Mouse (Mus musculus) heart, postnatal 0 days (tissue): ENCODE measurements around the gene Phlpp2.

ENCODE experiments used
- CTCF ChIP-seq: IDR thresholded peaks from 2 replicates; pipeline ENCODE4 v1.5.1; 2016; ENCODE audit warnings: antibody characterized with exemption, control low read depth, low read depth
- EP300 ChIP-seq: IDR thresholded peaks from 2 replicates; pipeline ENCODE4 v1.6.1; 2016; ENCODE audit warnings: antibody characterized with exemption, low read depth

DNA sequence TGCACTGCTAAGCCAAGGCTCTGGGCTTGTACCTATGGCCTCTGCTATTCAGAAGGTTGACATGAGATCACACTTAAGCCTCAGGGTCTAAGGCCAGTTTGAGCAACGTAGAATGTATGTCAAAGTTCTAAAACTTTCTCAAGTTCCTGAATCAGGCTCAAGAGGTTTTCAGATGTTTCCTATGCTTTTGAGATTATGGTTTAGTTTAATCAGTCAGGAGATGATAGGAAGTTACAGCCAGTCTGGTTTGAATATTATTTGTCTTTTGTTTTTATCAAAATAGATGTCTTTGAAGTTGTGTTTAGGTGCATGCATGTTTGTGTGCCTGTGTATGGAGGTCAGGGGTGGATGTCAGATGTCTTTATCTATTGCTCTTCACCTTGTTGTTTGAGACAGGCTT is 2.7 kb downstream of the Phlpp2 start:
- TF ChIP-seq EP300 (no peak), CTCF (no peak)
